Mouse (Mus musculus) thymus, adult 2 months (tissue): ENCODE measurements around the gene Ajuba. TPM values are rescaled to one million over a fixed set of nuclear protein-coding genes. Genes with fewer than 3 reads are reported as not detected.
A peak's percentile ranks its signal among the peaks of the same experiment; 100 is the strongest.

Source experiments
- DNase-seq: peaks from one replicate; pipeline ENCODE4 v3.0.0; 2021
- H3K27ac ChIP-seq: fragments of 200-500 bp; 2 replicates; pipeline ENCODE4 v1.5.1; 2012; ENCODE audit warnings: low read length, control low read depth; ENCODE audit not compliant: control insufficient read depth, insufficient read depth
- H3K27me3 ChIP-seq: fragments of 200-500 bp; 2 replicates; pipeline ENCODE4 v1.6.1; 2012; ENCODE audit warnings: mild to moderate bottlenecking, low read length, moderate library complexity, mixed read lengths; ENCODE audit not compliant: control insufficient read depth, insufficient read depth
- H3K36me3 ChIP-seq: fragments of 200-500 bp; 2 replicates; pipeline ENCODE4 v1.6.1; 2012; ENCODE audit warnings: mild to moderate bottlenecking, low read length, moderate library complexity; ENCODE audit not compliant: control insufficient read depth, insufficient read depth
- H3K4me1 ChIP-seq: fragments of 200-500 bp; replicated peaks from 2 replicates; pipeline ENCODE4 v1.6.1; 2012; ENCODE audit warnings: low read length; ENCODE audit not compliant: control insufficient read depth, insufficient read depth
- H3K4me3 ChIP-seq: fragments of 200-500 bp; 2 replicates; pipeline ENCODE4 v1.5.1; 2012; ENCODE audit warnings: mild to moderate bottlenecking, low read length, control low read depth, moderate library complexity; ENCODE audit not compliant: control insufficient read depth, insufficient read depth
- CTCF ChIP-seq: fragments of 200-500 bp; IDR thresholded peaks from 2 replicates; pipeline ENCODE4 v1.5.1; 2012; ENCODE audit warnings: mild to moderate bottlenecking, control low read depth, low read length, moderate library complexity, borderline replicate concordance; ENCODE audit not compliant: control insufficient read depth, poor library complexity, insufficient read depth; ENCODE audit errors: extremely low read depth
- POLR2A ChIP-seq: fragments of 200-500 bp; IDR thresholded peaks from 2 replicates; pipeline ENCODE4 v1.6.1; 2012; ENCODE audit warnings: mild to moderate bottlenecking, low read length, control low read depth, moderate library complexity; ENCODE audit not compliant: control insufficient read depth, poor library complexity, insufficient read depth; ENCODE audit errors: extremely low read depth
- WGBS: fragments of 180-500 bp; shearing (Covaris S2); methylation state at CpG from one replicate; pipeline ENCODE4 v1.1.7; 2018; 5-methylcytosine and 5-hydroxymethylcytosine counted together
- polyA plus RNA-seq: library from polyadenylated mRNA; depleted of rRNA; stranded (reverse); fragments of >200 nt; gene quantifications from 2 replicates; pipeline ENCODE4 v1.2.3, GENCODE M21; 2012

Gene Ajuba
- polyA plus RNA-seq, 1 experiment, result 17.6 TPM

DNA sequence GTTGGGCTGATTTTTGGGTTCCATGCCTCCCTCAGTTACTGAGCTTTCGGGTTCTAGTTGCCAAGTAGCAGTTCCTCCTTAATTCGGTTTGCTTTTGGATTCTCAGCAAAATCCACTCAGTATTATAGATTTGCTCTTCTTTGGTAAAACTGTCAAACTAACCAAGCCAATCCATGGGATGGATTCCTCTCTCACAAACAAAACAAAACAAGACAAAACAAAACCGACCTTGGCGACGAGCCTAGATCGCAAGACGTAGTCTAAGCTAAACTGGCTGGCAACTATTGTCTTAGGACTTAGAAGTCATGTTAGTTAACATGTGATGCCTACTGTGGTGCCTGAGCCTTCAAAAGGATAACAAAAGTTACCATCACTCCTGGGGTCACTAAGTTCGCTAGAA, 26.3 kb upstream of the Ajuba start:
- Histone ChIP-seq H3K4me1 (peaks cover 4% of the 10 kb centered on the region), H3K4me3 (peak overlapping the region; percentile 74; the same call in 1 of the 2 replicates), H3K27ac (no peak overlapping the region), H3K36me3 (no peaks in the 10 kb centered on the region), H3K27me3 (no peaks in the 10 kb centered on the region)
- 89% methylated on average over 8 of the region's 8 CpGs for WGBS
- no peak for DNase-seq
- TF ChIP-seq POLR2A (no peak), CTCF (no peak)

- under 1% methylated on average over 46 of the region's 46 CpGs for WGBS
- no peaks in the 10 kb centered on the region for H3K36me3 ChIP-seq
Observed at GRCm38 (mm10) chr14:54603038-54603654, 25.8 kb upstream of the Ajuba start.

DNA sequence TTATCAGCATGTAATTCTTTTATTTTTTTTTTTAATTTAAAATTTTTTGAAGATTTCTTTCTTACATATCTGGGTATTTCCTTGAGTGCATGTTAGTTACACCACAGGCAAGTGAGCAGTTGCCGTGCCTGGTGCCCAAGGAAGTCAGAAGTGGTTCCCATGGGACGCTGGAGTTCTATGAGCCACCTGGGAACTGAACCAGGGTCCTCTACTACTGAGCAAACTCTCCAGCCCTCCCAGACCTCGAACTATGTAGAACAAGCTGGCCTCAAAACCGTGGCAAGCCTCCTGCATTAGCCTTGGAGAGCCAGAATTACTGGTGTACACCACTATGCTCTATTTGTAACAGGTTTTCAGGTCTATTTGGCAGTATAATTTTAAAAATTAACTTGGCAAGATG, 25.3 kb upstream of the Ajuba start:
- TF ChIP-seq CTCF (no peak), POLR2A (no peak)
- 66% methylated on average over 4 of the region's 4 CpGs for WGBS
- Histone ChIP-seq H3K27ac (no peak overlapping the region), H3K36me3 (no peaks in the 10 kb centered on the region), H3K4me1 (peaks cover 4% of the 10 kb centered on the region), H3K4me3 (no peak overlapping the region), H3K27me3 (no peaks in the 10 kb centered on the region)
- DNase-seq, result no peak

More at GRCm38 (mm10) chr14:54603038-54603654, 25.8 kb upstream of the Ajuba start:
- peak; percentile 95 for DNase-seq
- TF ChIP-seq POLR2A (peak; percentile 94), CTCF (0 out of 2 replicates have a peak, but pooled peaks have one; percentile 47)
- H3K27ac ChIP-seq, result peak overlapping the region; percentile 64
- peaks cover 4% of the 10 kb centered on the region for H3K4me1 ChIP-seq
- peak overlapping the region; percentile 74 for H3K4me3 ChIP-seq
- H3K27me3 ChIP-seq, result no peaks in the 10 kb centered on the region

DNA sequence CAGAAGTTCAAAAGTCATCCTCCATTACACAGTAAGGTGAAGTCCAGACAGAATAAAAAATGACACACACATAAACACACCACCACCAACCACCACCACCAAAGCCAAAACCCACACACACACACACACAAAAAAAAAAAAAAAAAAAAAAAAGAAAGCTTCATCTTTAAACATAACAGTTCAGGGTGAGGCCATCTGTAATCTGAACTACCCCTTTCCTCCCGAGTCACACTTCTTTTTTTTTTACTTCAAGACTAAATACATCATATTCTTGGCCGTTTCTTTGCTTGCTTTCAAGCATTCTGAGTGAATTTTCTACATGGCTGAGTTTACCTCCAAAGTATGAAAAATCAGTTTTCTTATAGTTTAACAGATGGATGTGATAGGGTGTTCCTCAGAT, 24.2 kb upstream of the Ajuba start:
- Histone ChIP-seq H3K36me3 (no peaks in the 10 kb centered on the region), H3K27ac (no peak overlapping the region), H3K27me3 (no peaks in the 10 kb centered on the region), H3K4me3 (no peak overlapping the region), H3K4me1 (peaks cover 4% of the 10 kb centered on the region)
- DNase-seq, result no peak
- TF ChIP-seq CTCF (no peak), POLR2A (no peak)
- WGBS, result 63% methylated on average over 2 of the region's 2 CpGs

- TF ChIP-seq POLR2A (no peak), CTCF (peak; percentile 62; the same call in 1 of the 2 replicates)
- Histone ChIP-seq H3K36me3 (no peaks in the 10 kb centered on the region), H3K27me3 (no peaks in the 10 kb centered on the region), H3K4me1 (no peaks in the 10 kb centered on the region), H3K27ac (no peak overlapping the region), H3K4me3 (no peak overlapping the region)
- peak; percentile 14 for DNase-seq
- 86% methylated on average over 7 of the region's 7 CpGs for WGBS
Observed at GRCm38 (mm10) chr14:54597084-54597483, 19.7 kb upstream of the Ajuba start.

- Histone ChIP-seq H3K4me1 (no peaks in the 10 kb centered on the region), H3K27me3 (no peaks in the 10 kb centered on the region), H3K4me3 (no peak overlapping the region), H3K27ac (no peak overlapping the region), H3K36me3 (no peaks in the 10 kb centered on the region)
- WGBS, result 96% methylated on average over 28 of the region's 28 CpGs
- no peak for DNase-seq
- TF ChIP-seq CTCF (no peak), POLR2A (no peak)
Observed at GRCm38 (mm10) chr14:54594631-54595414, 17.5 kb upstream of the Ajuba start.

DNA sequence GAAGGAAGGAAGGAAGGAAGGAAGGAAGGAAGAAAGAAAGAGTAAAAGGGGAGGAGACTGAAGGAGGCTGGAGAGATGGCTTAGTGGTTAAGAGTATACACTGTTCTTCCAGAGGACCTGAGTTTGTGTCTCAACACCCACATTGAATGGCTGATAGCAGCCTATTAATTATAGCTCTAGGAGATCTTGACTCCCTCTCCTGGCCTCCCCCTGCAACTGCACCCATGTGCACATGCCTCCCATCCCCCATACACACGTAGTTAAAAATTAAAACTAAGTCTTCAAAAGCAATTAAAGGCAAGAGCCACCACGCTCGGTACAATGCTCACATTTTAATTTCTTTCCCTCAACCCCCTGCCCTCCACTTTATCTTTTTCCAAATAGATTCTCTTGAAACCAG, 16.7 kb upstream of the Ajuba start:
- Histone ChIP-seq H3K27ac (no peak overlapping the region), H3K4me1 (no peaks in the 10 kb centered on the region), H3K27me3 (no peaks in the 10 kb centered on the region), H3K36me3 (no peaks in the 10 kb centered on the region), H3K4me3 (no peak overlapping the region)
- no peak for DNase-seq
- 99% methylated on average over 3 of the region's 3 CpGs for WGBS
- no peak for TF ChIP-seq CTCF
- no peak for TF ChIP-seq POLR2A
